Mouse (Mus musculus) embryonic facial prominence, embryonic 12.5 days (tissue): Measurements from ENCODE around the gene Etv6. TPM values are rescaled to one million over a fixed set of nuclear protein-coding genes. Genes with fewer than 3 reads are reported as not detected.

Experiments used
- ATAC-seq: fragments of 200-750 bp; cut with Nextera tagmentation; 2 replicates; pipeline ENCODE4 v1.8.0; 2017; ENCODE audit not compliant: insufficient number of reproducible peaks, insufficient read depth, low FRiP score, low TSS enrichment
- H3K27ac ChIP-seq: fragments of 300-500 bp; sonication (generic); 2 replicates; pipeline ENCODE4 v1.5.1; 2016; ENCODE audit warnings: mild to moderate bottlenecking
- H3K27me3 ChIP-seq: fragments of 300-500 bp; sonication (generic); 2 replicates; pipeline ENCODE4 v1.6.1; 2016; ENCODE audit warnings: mild to moderate bottlenecking, moderate library complexity
- H3K36me3 ChIP-seq: fragments of 300-500 bp; sonication (generic); 2 replicates; pipeline ENCODE4 v1.6.1; 2016; ENCODE audit warnings: mild to moderate bottlenecking
- H3K4me1 ChIP-seq: fragments of 300-500 bp; sonication (generic); 2 replicates; pipeline ENCODE4 v1.6.1; 2016
- H3K4me2 ChIP-seq: fragments of 300-500 bp; sonication (generic); replicated peaks from 2 replicates; pipeline ENCODE4 v1.6.1; 2016; ENCODE audit warnings: mild to moderate bottlenecking, moderate library complexity
- H3K4me3 ChIP-seq: fragments of 300-500 bp; sonication (generic); 2 replicates; pipeline ENCODE4 v1.5.1; 2016; ENCODE audit warnings: mild to moderate bottlenecking
- H3K9ac ChIP-seq: fragments of 300-500 bp; sonication (generic); 2 replicates; pipeline ENCODE4 v1.6.1; 2016; ENCODE audit warnings: mild to moderate bottlenecking, moderate library complexity
- H3K9me3 ChIP-seq: fragments of 300-500 bp; sonication (generic); 2 replicates; pipeline ENCODE4 v1.6.1; 2016; ENCODE audit warnings: mild to moderate bottlenecking, moderate library complexity
- WGBS: fragments of 180-500 bp; shearing (Covaris S2); methylation state at CpG from one replicate; pipeline ENCODE4 v1.1.7; 2016; 5-methylcytosine and 5-hydroxymethylcytosine counted together
- polyA plus RNA-seq: library from polyadenylated mRNA; unstranded; fragments of >200 nt; fragmentation: Nextera tagmentation; extraction: Ambion mirVana; gene quantifications from 2 replicates; pipeline ENCODE4 v1.2.1, GENCODE M21; 2016

The Etv6 gene
- polyA plus RNA-seq, 1 experiment from 2014 or later: 15.8 TPM

DNA sequence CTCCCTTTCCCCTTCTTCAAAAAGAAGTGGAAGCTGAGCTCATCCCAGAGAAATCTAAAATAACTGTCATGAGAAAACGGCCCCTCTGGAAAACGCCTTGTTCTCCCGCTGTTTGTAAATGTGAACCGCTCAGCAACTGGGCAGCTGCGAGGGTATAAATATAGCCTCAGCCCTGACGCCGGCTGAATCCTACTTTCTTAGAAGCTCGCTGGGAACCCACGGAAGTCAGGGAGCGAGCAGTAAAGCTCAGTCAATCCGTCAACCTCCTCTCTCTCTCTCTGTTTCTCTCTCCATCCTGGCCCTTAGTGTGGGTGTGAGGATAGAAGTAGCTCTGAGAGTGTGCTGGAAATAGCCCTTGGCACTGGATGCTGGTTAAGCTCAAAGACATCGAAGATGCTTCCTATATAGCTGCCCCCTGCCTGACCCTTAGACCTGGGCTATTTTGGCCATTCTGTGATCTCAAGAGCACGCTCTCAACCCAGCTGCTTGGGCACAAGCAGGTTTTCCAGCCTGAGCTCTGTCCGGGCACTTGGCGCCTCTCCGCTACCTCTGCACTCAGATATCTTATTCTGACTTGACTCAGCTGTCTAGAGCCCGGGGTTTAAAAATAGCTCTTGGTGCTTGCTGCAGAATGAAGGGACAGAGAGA, 146.9 kb downstream of the Etv6 start:
- WGBS: 87% methylated on average over 17 of the region's 17 CpGs
- no peaks in the 10 kb centered on the region for H3K36me3 ChIP-seq
- no peak overlapping the region for H3K27ac ChIP-seq
- no peak overlapping the region for H3K4me2 ChIP-seq
- no peak for ATAC-seq
- no peak overlapping the region for H3K4me3 ChIP-seq
- H3K9me3 ChIP-seq: no peaks in the 10 kb centered on the region
- H3K27me3 ChIP-seq: no peaks in the 10 kb centered on the region
- H3K4me1 ChIP-seq: peaks cover 6% of the 10 kb centered on the region; the same call in 1 of the 2 replicates
- no peak overlapping the region for H3K9ac ChIP-seq

DNA sequence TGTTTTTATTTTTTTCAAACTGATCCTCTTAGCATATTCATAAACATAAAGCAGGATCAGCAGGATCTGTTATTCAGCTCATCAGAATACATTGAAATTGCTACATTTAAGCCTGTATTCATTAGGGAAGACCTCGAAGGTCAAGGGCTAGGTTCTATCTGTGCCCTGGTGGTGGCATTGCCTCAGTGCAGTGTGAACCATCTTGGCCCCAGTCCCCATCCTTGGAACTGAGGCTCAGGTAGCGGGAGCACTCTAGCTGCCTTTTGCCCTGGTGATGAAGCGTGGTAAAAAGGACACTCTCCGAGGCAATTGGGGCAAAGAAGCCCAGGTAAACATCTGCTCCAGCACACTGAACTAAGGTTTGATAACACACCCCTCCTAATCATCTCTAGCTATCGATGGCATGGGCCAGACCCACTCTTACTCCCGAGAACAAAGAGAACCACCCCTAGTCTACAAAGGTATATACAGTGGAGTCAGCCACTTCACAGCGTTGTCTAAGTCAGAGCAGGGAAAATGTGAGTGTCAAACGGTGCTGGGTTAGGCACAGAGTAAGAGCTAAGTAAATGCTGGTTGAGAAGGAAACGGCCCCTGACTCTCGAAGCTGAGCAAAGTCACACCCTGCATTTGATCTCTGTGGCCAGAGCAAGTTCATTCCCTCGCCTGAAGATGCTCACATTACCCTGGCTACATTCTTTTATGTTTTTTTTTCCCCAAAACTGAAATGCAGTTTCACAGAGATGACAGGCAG, 148.3 kb downstream of the Etv6 start:
- no peak overlapping the region for H3K27ac ChIP-seq
- peaks cover 10% of the 10 kb centered on the region; the same call in 1 of the 2 replicates for H3K4me1 ChIP-seq
- no peak for ATAC-seq
- no peak overlapping the region for H3K9ac ChIP-seq
- H3K36me3 ChIP-seq: no peaks in the 10 kb centered on the region
- H3K4me3 ChIP-seq: no peak overlapping the region
- H3K4me2 ChIP-seq: no peak overlapping the region
- WGBS: 80% methylated on average over 11 of the region's 11 CpGs
- H3K27me3 ChIP-seq: no peaks in the 10 kb centered on the region
- H3K9me3 ChIP-seq: no peaks in the 10 kb centered on the region

DNA sequence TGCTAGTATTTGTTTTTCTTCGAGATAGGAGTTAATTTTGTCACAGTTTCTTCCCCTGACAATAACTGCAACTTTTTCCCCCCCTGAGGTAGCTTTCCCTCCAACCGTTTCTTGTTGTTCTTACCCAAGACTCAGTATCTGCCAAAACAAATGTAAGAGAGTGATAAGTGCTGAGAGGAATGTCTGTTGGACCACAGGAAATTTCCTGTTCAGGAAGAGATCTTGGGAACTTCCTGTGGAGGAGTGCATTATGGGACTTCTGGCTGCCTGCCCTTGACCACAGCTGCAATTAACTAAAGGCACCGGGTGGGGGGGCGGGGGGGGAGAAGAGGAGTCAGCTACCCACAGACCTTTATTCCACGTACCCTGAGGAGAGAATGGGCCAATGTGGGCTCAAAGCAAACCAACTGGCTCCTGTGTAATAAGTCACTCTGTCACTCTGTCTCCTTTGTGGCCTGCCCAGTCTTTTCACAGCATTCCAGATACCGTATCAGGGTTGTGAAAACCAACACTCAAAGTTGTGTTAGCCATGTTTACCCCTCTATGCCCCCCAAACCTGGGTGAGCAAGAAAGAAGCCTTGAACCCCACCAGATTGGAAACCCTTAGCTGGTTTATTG, 150.9 kb downstream of the Etv6 start:
- Histone ChIP-seq H3K4me3 (no peak overlapping the region), H3K36me3 (no peaks in the 10 kb centered on the region), H3K9ac (no peak overlapping the region), H3K4me2 (no peak overlapping the region), H3K4me1 (peaks cover 26% of the 10 kb centered on the region), H3K9me3 (no peaks in the 10 kb centered on the region), H3K27me3 (no peaks in the 10 kb centered on the region), H3K27ac (no peak overlapping the region)
- WGBS: 49% methylated on average over 6 of the region's 6 CpGs
- no peak for ATAC-seq

DNA sequence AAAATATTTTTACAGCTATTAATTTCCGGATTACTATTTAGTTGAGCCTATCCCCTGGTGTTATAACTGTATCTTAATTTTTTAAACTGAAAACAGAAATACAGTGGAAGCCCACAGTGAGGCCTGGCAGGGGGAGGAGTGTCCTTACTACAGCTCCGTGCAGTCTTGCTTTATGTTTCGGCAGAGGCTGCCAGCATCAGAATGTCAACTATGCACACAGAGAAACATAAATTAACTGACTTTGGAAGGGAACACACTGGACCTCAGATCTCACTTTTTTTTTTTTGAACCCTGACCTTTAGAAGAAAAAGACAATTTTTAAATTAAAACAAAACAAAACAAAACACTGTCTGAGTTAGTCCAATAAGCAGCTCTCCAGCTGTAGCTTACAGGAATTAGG, 153.2 kb downstream of the Etv6 start:
- peaks cover 24% of the 10 kb centered on the region for H3K4me1 ChIP-seq
- no peaks in the 10 kb centered on the region for H3K27me3 ChIP-seq
- 35% methylated on average over 3 of the region's 3 CpGs for WGBS
- no peaks in the 10 kb centered on the region for H3K36me3 ChIP-seq
- H3K4me3 ChIP-seq: no peak overlapping the region
- H3K9me3 ChIP-seq: no peaks in the 10 kb centered on the region
- ATAC-seq: no peak
- no peak overlapping the region for H3K9ac ChIP-seq
- H3K4me2 ChIP-seq: no peak overlapping the region
- no peak overlapping the region for H3K27ac ChIP-seq

DNA sequence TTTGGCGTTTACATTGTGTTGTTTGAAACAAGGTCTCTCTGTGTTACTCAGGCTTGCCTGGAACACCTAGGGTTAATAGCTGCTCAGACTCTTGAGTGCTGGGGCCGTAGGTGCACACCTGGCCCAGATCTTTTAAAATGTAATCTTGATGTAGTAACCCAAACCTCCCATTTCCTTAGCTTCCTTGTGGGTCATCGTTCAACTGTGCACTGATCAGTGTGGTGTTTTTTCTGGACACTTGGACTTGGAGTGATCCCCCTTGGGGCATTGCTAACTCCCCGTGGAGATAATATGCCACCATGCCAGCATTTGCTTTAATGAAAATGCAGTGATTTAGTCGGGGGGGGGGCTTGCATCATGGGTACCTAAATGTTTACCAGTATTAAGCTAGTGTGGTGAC, 153.7 kb downstream of the Etv6 start:
- H3K4me1 ChIP-seq: peaks cover 24% of the 10 kb centered on the region
- no peaks in the 10 kb centered on the region for H3K9me3 ChIP-seq
- 0 out of 2 replicates have a peak overlapping the region, but pooled peaks have one; percentile 46 for H3K27ac ChIP-seq
- H3K27me3 ChIP-seq: no peaks in the 10 kb centered on the region
- ATAC-seq: peak; percentile 43; the same call in 1 of the 2 replicates
- H3K4me2 ChIP-seq: no peak overlapping the region
- no peaks in the 10 kb centered on the region for H3K36me3 ChIP-seq
- H3K9ac ChIP-seq: no peak overlapping the region
- 28% methylated on average over 5 of the region's 5 CpGs for WGBS
- no peak overlapping the region for H3K4me3 ChIP-seq

DNA sequence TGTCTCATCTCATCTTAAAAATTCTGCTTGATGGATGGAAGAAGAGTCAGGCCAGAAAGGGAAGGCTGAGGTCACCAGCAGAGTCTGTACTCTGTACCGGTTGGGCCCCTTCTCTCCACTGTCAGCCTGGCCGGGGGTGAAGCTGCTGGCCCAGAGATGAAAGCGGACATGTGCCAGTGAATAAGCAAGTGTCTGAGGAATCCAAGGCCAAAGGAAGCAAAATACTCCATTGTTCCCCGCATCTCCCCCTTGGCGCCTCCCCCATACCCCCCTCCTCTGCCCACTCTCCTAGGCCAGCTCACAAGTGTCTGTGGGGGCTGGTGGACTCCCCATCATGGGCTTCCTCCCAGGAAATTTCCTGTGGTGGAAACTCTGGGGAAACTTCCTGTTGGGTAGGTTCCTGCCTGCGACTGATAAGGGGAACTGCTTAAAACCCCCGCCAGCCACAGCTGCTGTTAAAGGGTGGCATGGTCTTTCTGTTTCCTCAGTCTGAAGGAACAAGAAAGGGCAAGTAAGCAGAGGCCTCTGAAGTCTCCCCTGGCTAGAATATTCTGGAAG, 154.2 kb downstream of the Etv6 start:
- no peaks in the 10 kb centered on the region for H3K27me3 ChIP-seq
- no peak overlapping the region for H3K9ac ChIP-seq
- H3K4me3 ChIP-seq: no peak overlapping the region
- no peaks in the 10 kb centered on the region for H3K36me3 ChIP-seq
- no peak overlapping the region for H3K4me2 ChIP-seq
- 37% methylated on average over 7 of the region's 7 CpGs for WGBS
- H3K27ac ChIP-seq: peak overlapping the region; percentile 46; the same call in 1 of the 2 replicates
- ATAC-seq: no peak
- H3K4me1 ChIP-seq: peaks cover 24% of the 10 kb centered on the region
- H3K9me3 ChIP-seq: no peaks in the 10 kb centered on the region

DNA sequence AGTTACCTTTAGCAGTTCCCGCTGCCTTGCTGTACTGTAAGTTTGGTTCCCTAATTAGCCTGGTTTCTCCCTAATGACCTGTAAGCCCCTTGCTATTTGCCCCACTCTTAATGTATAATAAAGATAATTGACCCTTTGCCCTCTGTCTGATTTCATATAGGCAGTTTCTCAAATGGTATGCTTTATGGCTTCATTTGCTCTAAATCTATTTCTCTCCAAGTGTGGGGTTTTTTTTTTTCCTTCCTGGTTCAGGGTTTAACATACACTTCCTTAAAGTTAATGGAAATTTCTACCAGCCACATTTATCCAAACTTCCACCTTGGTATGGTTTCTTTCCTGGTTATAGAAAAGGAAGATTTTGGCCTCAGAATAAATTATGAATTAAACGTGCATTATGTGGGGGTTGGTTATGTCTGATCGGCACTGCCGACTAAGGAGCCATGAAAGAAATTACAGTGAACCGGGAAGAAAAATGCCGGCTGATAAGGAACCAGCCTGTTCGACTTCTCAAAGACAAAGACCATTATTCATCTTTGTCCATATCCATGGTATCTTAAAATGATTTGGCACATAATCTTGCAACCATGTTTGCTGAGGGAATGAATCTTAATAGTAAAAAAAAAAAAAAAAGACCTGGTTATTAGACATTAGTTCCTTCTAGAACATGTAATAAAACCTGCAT, 155.2 kb downstream of the Etv6 start:
- Histone ChIP-seq H3K27me3 (no peaks in the 10 kb centered on the region), H3K9ac (no peak overlapping the region), H3K4me2 (no peak overlapping the region), H3K4me3 (no peak overlapping the region), H3K4me1 (peaks cover 24% of the 10 kb centered on the region), H3K9me3 (no peaks in the 10 kb centered on the region), H3K27ac (no peak overlapping the region), H3K36me3 (no peaks in the 10 kb centered on the region)
- ATAC-seq: no peak
- WGBS: 75% methylated on average over 7 of the region's 7 CpGs

DNA sequence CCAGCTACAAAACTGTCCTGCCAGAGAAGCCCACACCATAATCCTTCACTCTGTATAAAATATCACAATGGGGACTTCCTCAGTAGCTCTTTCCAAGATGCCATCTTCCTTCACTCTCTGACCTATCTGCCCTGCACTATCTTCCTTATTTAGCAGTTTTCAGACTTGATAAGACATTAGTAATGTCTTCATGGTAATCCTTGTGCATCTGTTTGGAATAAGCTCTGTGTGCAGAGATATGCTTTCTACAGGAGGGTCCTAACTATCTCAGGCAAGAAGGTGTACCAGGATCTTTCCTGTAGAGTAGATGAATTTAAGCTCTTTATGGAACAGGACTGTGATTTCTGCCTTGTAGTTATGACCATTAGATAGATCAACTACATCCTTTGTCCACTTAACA, 157.2 kb downstream of the Etv6 start:
- Histone ChIP-seq H3K27ac (no peak overlapping the region), H3K4me3 (no peak overlapping the region)

DNA sequence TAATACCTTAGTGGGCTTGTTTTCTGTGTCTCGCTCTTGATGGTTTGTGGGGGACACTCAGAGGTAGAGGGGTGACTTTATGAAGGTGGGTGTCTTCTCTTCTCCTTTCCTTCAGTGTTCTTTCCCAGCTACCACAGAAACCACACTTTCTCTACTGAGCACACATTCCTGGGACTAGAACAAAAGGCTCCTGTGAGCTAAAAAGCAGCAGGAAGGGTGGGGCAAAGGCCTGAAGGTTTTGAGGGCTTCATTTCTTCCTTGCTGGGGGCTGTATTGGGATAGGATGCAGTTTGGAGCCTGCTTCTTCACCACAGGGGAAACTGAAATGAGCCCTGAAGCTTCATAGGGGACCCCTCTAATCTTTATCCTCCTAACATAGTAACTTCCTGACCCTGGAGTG, 164.4 kb downstream of the Etv6 start:
- no peak for ATAC-seq
- H3K4me3 ChIP-seq: no peak overlapping the region
- no peaks in the 10 kb centered on the region for H3K36me3 ChIP-seq
- H3K27me3 ChIP-seq: no peaks in the 10 kb centered on the region
- H3K4me2 ChIP-seq: no peak overlapping the region
- no peaks in the 10 kb centered on the region for H3K9me3 ChIP-seq
- no peak overlapping the region for H3K27ac ChIP-seq
- WGBS: 97% methylated on average over 1 of the region's 1 CpGs
- H3K4me1 ChIP-seq: no peaks in the 10 kb centered on the region
- no peak overlapping the region for H3K9ac ChIP-seq

More for the DNA sequence above, 157.2 kb downstream of the Etv6 start:
- no peaks in the 10 kb centered on the region for H3K36me3 ChIP-seq
- peaks cover 20% of the 10 kb centered on the region for H3K4me1 ChIP-seq
- H3K9ac ChIP-seq: no peak overlapping the region
- H3K4me2 ChIP-seq: no peak overlapping the region
- no peak for ATAC-seq
- H3K9me3 ChIP-seq: no peaks in the 10 kb centered on the region
- no peaks in the 10 kb centered on the region for H3K27me3 ChIP-seq

DNA sequence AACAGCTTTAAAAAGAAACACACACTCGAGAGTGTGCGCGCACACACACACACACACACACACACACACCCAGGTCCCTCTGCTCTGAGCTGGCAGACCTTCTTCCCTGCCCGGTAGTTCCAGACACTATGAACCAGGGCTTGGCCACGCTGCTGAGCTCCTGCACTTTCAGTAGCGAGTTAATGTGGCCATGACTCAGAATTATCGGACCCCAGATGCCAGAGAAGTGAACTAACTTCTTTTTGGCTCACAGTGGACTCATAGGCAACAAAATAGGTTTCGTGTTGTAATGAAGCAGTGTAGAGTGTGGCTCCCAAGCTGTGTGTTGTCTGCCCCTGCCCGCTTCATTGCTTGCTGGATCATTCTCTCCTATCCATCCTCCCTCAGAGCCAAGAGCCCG, 165.1 kb downstream of the Etv6 start:
- Histone ChIP-seq H3K4me1 (no peaks in the 10 kb centered on the region), H3K27me3 (no peaks in the 10 kb centered on the region), H3K9me3 (no peaks in the 10 kb centered on the region), H3K9ac (no peak overlapping the region), H3K36me3 (no peaks in the 10 kb centered on the region), H3K27ac (no peak overlapping the region), H3K4me2 (no peak overlapping the region), H3K4me3 (no peak overlapping the region)
- 76% methylated on average over 10 of the region's 10 CpGs for WGBS
- no peak for ATAC-seq

DNA sequence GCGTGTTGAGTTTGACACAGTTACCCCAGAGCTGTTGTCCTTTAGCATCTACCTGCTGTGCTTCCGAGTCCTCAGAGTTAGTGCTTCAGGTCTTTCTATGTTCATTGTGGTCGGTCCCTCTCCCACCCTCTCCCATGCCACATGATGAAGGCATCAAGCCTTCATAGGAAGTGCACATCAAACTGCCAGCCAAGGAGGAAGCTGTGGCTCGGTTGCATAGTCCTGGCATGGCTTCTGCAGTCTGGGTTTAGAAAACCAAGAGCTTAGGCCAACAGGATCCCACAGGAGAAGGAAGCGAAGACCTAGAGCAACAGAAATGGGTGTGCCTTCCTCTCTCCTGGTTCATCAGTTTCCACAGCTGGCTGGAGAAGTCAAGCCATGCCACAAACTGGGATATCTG, 166.7 kb downstream of the Etv6 start:
- no peak overlapping the region for H3K4me2 ChIP-seq
- H3K36me3 ChIP-seq: no peaks in the 10 kb centered on the region
- no peak overlapping the region for H3K9ac ChIP-seq
- no peaks in the 10 kb centered on the region for H3K27me3 ChIP-seq
- H3K27ac ChIP-seq: no peak overlapping the region
- 91% methylated on average over 5 of the region's 5 CpGs for WGBS
- H3K4me1 ChIP-seq: peaks cover 8% of the 10 kb centered on the region
- ATAC-seq: no peak
- H3K9me3 ChIP-seq: no peaks in the 10 kb centered on the region
- no peak overlapping the region for H3K4me3 ChIP-seq
